ENCODE assay signal across 8 mouse cellular contexts in the genomic region with DNA sequence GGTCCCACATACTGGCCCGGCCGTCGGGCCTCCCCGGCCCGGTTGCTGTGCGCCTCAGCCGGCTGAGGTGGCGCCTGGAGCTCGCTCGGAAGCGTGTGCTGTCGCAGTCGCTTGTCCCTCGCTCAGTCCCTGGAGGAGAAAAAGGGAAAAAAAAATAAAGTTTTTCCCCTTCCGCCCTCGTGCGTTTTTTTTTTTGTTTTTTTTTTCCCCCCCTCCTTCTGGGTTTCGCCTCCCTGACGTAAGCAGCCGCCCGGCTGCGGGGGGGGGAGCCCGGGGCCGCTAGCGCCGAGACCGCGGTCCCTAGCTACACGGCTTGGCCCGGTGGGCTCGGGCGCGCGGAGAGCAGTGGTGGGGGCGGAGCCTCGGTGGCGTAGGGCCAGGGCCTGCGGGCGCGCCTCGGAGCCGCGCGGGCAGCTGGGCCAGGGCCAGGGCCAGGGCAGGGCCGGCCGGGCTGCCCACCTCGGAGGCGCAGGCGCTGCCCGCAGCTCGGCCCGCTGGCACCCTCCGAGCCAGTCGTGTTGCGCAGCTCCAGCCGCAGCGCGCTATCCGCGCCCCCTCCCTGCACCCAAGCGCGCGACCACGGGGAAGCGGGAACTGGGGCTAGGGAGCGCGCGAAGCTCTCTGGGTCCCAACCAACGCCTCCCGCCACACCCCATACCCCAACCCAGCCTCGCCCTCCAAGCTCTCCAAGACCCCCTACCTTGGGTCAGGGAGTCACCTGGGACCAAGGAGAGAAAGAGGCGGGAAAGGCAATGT. TPM values are rescaled to one million over a fixed set of nuclear protein-coding genes. Genes with fewer than 3 reads are reported as not detected.
DNase-seq lines count a peak whose midpoint lies in the region; ATAC-seq and TF ChIP-seq lines count a peak whose summit lies in the region.

No protein-coding gene starts in this region.

- H3K36me3 ChIP-seq in E14TG2a.4 (ENCODE audit: insufficient read depth, low read length), result peaks cover 28% of the 10 kb centered on the region
- H3K36me3 ChIP-seq in forebrain, embryonic 13.5 days (ENCODE audit: poor library complexity, severe bottlenecking), result no peaks in the 10 kb centered on the region

- peaks cover 50% of the 10 kb centered on the region for H3K4me1 ChIP-seq in E14TG2a.4 (replicated peaks; ENCODE audit: low read depth, low read length)
- H3K4me1 ChIP-seq in forebrain, embryonic 13.5 days, result peaks cover 23% of the 10 kb centered on the region

- H3K9me3 ChIP-seq in E14TG2a.4 (ENCODE audit: low read length), result no peaks in the 10 kb centered on the region
- no peaks in the 10 kb centered on the region for H3K9me3 ChIP-seq in forebrain, embryonic 13.5 days (replicated peaks)

- peak; percentile 86 for DNase-seq in adrenal gland, adult 2 months
- peak; percentile 80 for DNase-seq in heart, postnatal 4 days
- DNase-seq in layer of hippocampus, postnatal 10 days (ENCODE audit: low spot score in 2 of 2), result peak; percentile 64 to 76
- DNase-seq in lung, postnatal 25 days (ENCODE audit: low spot score), result peak; percentile 45
- DNase-seq in retina, postnatal 1 day, result peak; percentile 87
- DNase-seq in adipocyte (ENCODE audit: low spot score), result no peak

- peak overlapping the region; percentile 100 for H3K4me2 ChIP-seq in forebrain, embryonic 13.5 days

- peak overlapping the region; percentile 68 for H3K9ac ChIP-seq in forebrain, embryonic 13.5 days

- H3K27me3 ChIP-seq in E14TG2a.4 (ENCODE audit: insufficient read depth, low read length), result peaks cover 25% of the 10 kb centered on the region
- H3K27me3 ChIP-seq in forebrain, embryonic 13.5 days, result peaks cover 66% of the 10 kb centered on the region

- WGBS in forebrain, embryonic 13.5 days, result under 1% methylated on average over 56 of the region's 72 CpGs

- TF ChIP-seq CTCF in E14TG2a.4 (conservative IDR thresholded peaks at IDR 0.05; ENCODE audit: low read length), result no peak

- peak; percentile 78 for ATAC-seq in forebrain, embryonic 13.5 days

- no peak overlapping the region for H3K27ac ChIP-seq in forebrain, embryonic 13.5 days

- H3K4me3 ChIP-seq in E14TG2a.4 (replicated peaks; ENCODE audit: low read length), result peak overlapping the region; percentile 91
- peak overlapping the region; percentile 60 for H3K4me3 ChIP-seq in forebrain, embryonic 13.5 days

RNA-seq across cellular contexts. Expression of a gene that starts 1.3 kb away (rescaled TPM):
- 10 to 100 TPM; 46.2 to 76.2 TPM for total RNA-seq in adrenal gland, adult 2 months (2021)
- 47.7 and 49.6 TPM in 2 replicates for polyA plus RNA-seq in adrenal gland, adult 2 months (2012; rRNA removed)
- 70.2 and 75.8 TPM in 2 replicates for polyA plus RNA-seq in forebrain, embryonic 13.5 days (2015; fragmentation: Nextera tagmentation; extraction: Ambion mirVana)
- total RNA-seq in heart, postnatal 4 days (2021), result 10 to 100 TPM; 40.6 to 41.5 TPM
- 100 to 1,000 TPM; 299 to 308 TPM for total RNA-seq in layer of hippocampus, postnatal 10 days (2021)

RNA-seq across cellular contexts. Expression of a gene that starts 48.9 kb away (rescaled TPM):
- not detected for total RNA-seq in adrenal gland, adult 2 months (2021)
- 0.21 TPM in 1 of 2 replicates, not detected in the other for polyA plus RNA-seq in adrenal gland, adult 2 months (2012; rRNA removed)
- 0.14 and 0.19 TPM in 2 replicates for polyA plus RNA-seq in forebrain, embryonic 13.5 days (2015; fragmentation: Nextera tagmentation; extraction: Ambion mirVana)
- total RNA-seq in heart, postnatal 4 days (2021), result not detected
- total RNA-seq in layer of hippocampus, postnatal 10 days (2021), result 1 to 10 TPM; 3.8 to 5.4 TPM

RNA-seq across cellular contexts. Expression of a gene that starts 56.2 kb away (rescaled TPM):
- 10 to 100 TPM; 30.0 to 67.3 TPM for total RNA-seq in adrenal gland, adult 2 months (2021)
- 15.9 and 18.5 TPM in 2 replicates for polyA plus RNA-seq in adrenal gland, adult 2 months (2012; rRNA removed)
- 0.06 TPM in 1 of 2 replicates, not detected in the other for polyA plus RNA-seq in forebrain, embryonic 13.5 days (2015; fragmentation: Nextera tagmentation; extraction: Ambion mirVana)
- total RNA-seq in heart, postnatal 4 days (2021), result 1 to 10 TPM; 1.5 to 1.7 TPM
- total RNA-seq in layer of hippocampus, postnatal 10 days (2021), result under 1 TPM; 0.60 to 0.62 TPM

Comparison
In these comparisons a context has a peak if more than half of its experiments do, and no peak if none do; other contexts are left out.
1. RNA of a gene that starts 48.9 kb away (total RNA-seq): 3.8 to 5.4 TPM in layer of hippocampus, postnatal 10 days; not detected in adrenal gland, adult 2 months and not detected in heart, postnatal 4 days; every median in the first group is over 4 times any median in the second.
2. RNA of a gene that starts 56.2 kb away (total RNA-seq): 30.0 to 67.3 TPM in adrenal gland, adult 2 months; 1.5 to 1.7 TPM in heart, postnatal 4 days and 0.60 to 0.62 TPM in layer of hippocampus, postnatal 10 days; every median in the first group is over 10 times any median in the second.